Mouse (Mus musculus) heart, embryonic 14.5 days (tissue): ENCODE data around the gene Zfp72. TPM values are rescaled to one million over a fixed set of nuclear protein-coding genes. Genes with fewer than 3 reads are reported as not detected.

ENCODE experiments used
- ATAC-seq: fragments of 200-750 bp; cut with Nextera tagmentation; 2 replicates; pipeline ENCODE4 v1.8.0; 2017; ENCODE audit warnings: low read depth, moderate TSS enrichment; ENCODE audit not compliant: insufficient number of reproducible peaks, insufficient read depth, low FRiP score
- H3K27ac ChIP-seq, 2 experiments: fragments of 200-500 bp in 1 of 2; fragments of 300-500 bp in 1 of 2; sonication (generic) in 1 of 2; replicated peaks in 1 of 2; 2 replicates each; pipeline ENCODE4 v1.5.1; 2012 to 2014; ENCODE audit warnings: low read depth in 2 of 2, low read length in 2 of 2, control low read depth in 1 of 2, mild to moderate bottlenecking in 1 of 2, mixed read lengths in 1 of 2; ENCODE audit not compliant: control insufficient read depth in 1 of 2, insufficient read depth in 1 of 2
- H3K27me3 ChIP-seq: fragments of 300-500 bp; sonication (generic); 2 replicates; pipeline ENCODE4 v1.6.1; 2014; ENCODE audit warnings: mild to moderate bottlenecking, low read length, control low read depth; ENCODE audit not compliant: control insufficient read depth, insufficient read depth
- H3K36me3 ChIP-seq: fragments of 300-500 bp; sonication (generic); 2 replicates; pipeline ENCODE4 v1.6.1; 2014; ENCODE audit warnings: mild to moderate bottlenecking, control low read depth, low read length, mixed read lengths; ENCODE audit not compliant: control insufficient read depth, insufficient read depth
- H3K4me1 ChIP-seq, 2 experiments: fragments of 200-500 bp in 1 of 2; fragments of 300-500 bp in 1 of 2; sonication (generic) in 1 of 2; 2 replicates each; pipeline ENCODE4 v1.6.1; 2012 to 2014; ENCODE audit warnings: low read length in 2 of 2, control low read depth in 1 of 2, mixed read lengths in 1 of 2; ENCODE audit not compliant: control insufficient read depth in 2 of 2, insufficient read depth in 2 of 2
- H3K4me2 ChIP-seq: fragments of 300-500 bp; sonication (generic); 2 replicates; pipeline ENCODE4 v1.6.1; 2014; ENCODE audit warnings: mild to moderate bottlenecking, low read length
- H3K4me3 ChIP-seq, 2 experiments: fragments of 200-500 bp in 1 of 2; fragments of 300-500 bp in 1 of 2; sonication (generic) in 1 of 2; 2 replicates each; pipeline ENCODE4 v1.5.1; 2012 to 2014; ENCODE audit warnings: low read length in 2 of 2, mild to moderate bottlenecking in 2 of 2, control low read depth in 1 of 2, low read depth in 1 of 2, moderate library complexity in 1 of 2; ENCODE audit not compliant: control insufficient read depth in 1 of 2, insufficient read depth in 1 of 2
- H3K9ac ChIP-seq: fragments of 300-500 bp; sonication (generic); 2 replicates; pipeline ENCODE4 v1.6.1; 2014; ENCODE audit warnings: mild to moderate bottlenecking, low read length
- H3K9me3 ChIP-seq: fragments of 300-500 bp; sonication (generic); 2 replicates; pipeline ENCODE4 v1.6.1; 2016; ENCODE audit warnings: low read length, control low read depth; ENCODE audit not compliant: control insufficient read depth
- WGBS: fragments of 180-500 bp; shearing (Covaris S2); extraction: QIAGEN DNeasy Blood & Tissue Kit; methylation state at CpG from one replicate; pipeline ENCODE4 v1.1.7; 2014; 5-methylcytosine and 5-hydroxymethylcytosine counted together
- polyA plus RNA-seq: library from polyadenylated mRNA; unstranded; fragments of >200 nt; fragmentation: Nextera tagmentation; extraction: Ambion mirVana; gene quantifications from 2 replicates; pipeline ENCODE4 v1.2.1, GENCODE M21; 2014

Zfp72 gene
- polyA plus RNA-seq, 1 experiment from 2014 or later = 3.8 TPM

DNA sequence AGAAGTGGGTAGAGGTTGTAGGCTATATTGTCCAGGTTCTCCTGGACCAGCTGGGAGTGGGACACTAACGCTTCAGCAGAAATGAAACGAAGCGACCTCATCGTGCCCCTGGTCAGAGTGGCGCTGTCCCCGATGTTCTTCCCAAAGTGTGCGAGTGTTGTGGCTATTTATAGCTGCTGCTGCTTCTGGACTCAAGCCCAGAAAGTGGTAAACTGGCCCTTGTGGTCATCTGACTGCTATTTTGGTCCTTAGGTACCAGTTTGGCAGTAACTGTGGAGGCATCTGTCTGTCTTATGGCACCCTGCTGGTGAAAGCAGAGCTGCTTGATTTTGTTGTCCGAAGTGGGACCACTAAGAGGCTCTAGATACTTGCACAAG is 26.8 kb downstream of the Zfp72 start, which contains the start of gene Lrrc14b:
Lrrc14b (minus strand) TSS at position 147 of the 377 bp plus-strand sequence.
- peak; percentile 84 for ATAC-seq
- 19% methylated on average over 8 of the region's 8 CpGs for WGBS

DNA sequence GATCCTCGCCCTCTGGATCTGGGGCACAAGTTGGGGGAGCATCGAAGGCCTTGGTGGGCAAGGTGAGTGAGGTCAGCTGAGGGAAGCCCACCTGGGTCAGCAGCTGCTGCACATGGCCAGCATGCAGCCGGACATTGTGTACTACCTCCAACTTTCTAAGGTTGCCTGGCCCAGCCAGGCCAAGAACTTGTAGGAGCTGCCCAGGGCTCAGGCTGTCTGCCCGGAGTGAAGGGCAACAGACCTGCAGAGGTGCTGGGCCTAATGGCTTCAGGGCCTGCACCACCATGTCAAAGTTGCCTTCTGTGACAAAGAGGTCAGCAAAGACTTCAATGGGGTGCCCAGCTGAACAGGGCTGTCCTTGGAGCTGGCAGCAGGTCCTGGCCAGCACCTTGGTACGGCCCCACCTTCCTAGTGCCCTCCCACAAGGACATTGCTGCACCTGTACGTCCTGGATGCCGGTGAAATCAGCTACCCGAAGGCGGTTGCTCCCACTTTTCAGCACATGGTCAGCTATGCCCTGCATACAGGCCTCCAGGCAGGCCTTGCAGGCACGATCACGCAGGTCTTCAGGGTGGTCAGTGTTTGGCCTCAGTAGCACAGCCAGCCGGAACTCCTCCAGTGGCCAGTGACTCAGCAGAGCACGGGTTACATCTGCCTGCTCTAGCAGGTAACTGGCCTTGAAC is 27.3 kb downstream of the Zfp72 start:
- Histone ChIP-seq H3K36me3 (peaks cover 43% of the 10 kb centered on the region), H3K4me2 (peak overlapping the region; percentile 77), H3K27me3 (no peaks in the 10 kb centered on the region), H3K4me1 (peaks cover 12 to 31% of the 10 kb centered on the region in 2 experiments), H3K27ac (peak overlapping the region; percentile 94 to 95), H3K4me3 (peak overlapping the region; percentile 35 to 46), H3K9me3 (no peaks in the 10 kb centered on the region), H3K9ac (peak overlapping the region; percentile 74)
- peak; percentile 58 for ATAC-seq
- 52% methylated on average over 13 of the region's 13 CpGs for WGBS

More for the DNA sequence above, 26.8 kb downstream of the Zfp72 start, which contains the start of gene Lrrc14b:
- Histone ChIP-seq H3K9ac (peak within 1 kb of the TSS; percentile 74), H3K9me3 (no peaks in the 10 kb centered on the region), H3K4me1 (peaks cover 12 to 31% of the 10 kb centered on the region in 2 experiments), H3K4me3 (peak within 1 kb of the TSS; percentile 35 to 46), H3K27ac (peak within 1 kb of the TSS; percentile 94 to 95), H3K4me2 (peak within 1 kb of the TSS; percentile 77), H3K27me3 (no peaks in the 10 kb centered on the region), H3K36me3 (peaks cover 37% of the 10 kb centered on the region)

DNA sequence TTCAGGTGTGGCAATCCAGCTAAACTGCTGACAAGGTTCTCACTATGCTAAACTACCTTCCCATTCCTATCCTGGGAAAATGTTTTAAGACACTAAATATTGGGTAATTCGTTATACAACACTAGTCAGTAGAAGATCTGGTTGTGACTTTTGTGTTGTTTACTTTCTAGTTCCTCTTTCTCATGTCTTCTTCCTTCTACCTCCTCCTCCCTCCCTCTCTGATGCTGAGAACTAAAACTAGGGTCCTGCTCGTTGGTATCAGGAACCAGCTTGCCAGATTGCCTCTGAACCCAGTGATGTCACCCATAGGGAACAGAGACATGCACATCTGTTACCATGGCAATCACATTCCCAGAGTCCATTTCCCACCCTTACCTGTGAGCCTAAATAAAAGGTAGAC is 28.4 kb downstream of the Zfp72 start:
- WGBS = 68% methylated on average over 2 of the region's 2 CpGs
- no peaks in the 10 kb centered on the region for H3K27me3 ChIP-seq
- peaks cover 54% of the 10 kb centered on the region for H3K36me3 ChIP-seq
- H3K4me2 ChIP-seq = peak overlapping the region; percentile 77
- no peak for ATAC-seq
- H3K9me3 ChIP-seq = no peaks in the 10 kb centered on the region
- H3K27ac ChIP-seq = no peak overlapping the region; a peak in 1 of 4 replicates
- H3K4me3 ChIP-seq = no peak overlapping the region
- H3K4me1 ChIP-seq = peaks cover 12 to 31% of the 10 kb centered on the region in 2 experiments
- H3K9ac ChIP-seq = no peak overlapping the region

DNA sequence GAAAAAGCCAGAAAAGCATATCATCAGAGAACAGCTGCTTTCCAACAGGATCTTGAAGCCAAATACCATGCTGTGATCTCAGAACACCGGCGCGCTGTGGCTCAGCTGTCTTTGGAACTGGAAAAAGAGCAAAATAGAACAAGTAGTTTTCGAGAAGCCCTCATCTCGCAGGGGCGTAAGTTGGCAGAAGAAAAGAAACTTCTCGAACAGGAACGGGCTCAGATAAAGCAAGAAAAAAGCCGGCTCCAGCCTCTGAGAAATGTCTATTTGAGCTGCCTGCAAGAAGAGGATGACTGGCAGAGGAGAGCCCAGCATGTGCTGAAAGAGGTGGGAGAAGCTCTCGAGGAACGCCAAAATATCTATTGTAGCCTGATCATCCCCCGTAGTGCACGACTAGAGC is 34.1 kb downstream of the Zfp72 start:
- Histone ChIP-seq H3K9ac (no peak overlapping the region), H3K27me3 (no peaks in the 10 kb centered on the region), H3K9me3 (no peaks in the 10 kb centered on the region), H3K4me2 (no peak overlapping the region), H3K27ac (no peak overlapping the region), H3K4me1 (0 out of 4 replicates have a peak, but pooled peaks cover 0 to under 1% of the 10 kb centered on the region in 2 experiments), H3K4me3 (no peak overlapping the region), H3K36me3 (peaks cover 81% of the 10 kb centered on the region)
- ATAC-seq = no peak
- 92% methylated on average over 13 of the region's 13 CpGs for WGBS

DNA sequence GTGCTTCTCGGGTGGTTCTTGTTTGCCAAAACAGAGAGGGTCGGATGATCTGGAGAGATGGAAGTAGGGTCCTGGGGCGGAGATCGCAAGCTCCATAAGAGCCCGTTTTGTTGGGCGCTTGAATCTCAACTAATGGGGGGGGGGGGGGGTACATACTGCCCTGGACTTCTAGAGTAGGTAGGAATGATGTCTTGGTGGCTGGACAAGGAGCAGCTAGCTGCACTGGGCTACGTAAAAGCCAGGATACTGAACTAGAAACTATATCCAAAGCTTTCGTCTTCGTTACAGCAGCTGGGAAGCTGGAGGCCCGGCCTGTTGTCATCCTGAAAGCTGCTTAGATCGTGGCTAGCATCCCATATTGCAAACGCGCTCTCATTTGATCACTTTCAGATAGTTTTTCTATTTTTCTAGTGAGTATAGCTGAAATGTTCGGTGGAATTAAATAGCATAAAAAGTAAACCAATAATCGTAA is 40.2 kb downstream of the Zfp72 start:
- H3K4me2 ChIP-seq = peak overlapping the region; percentile 84
- peaks cover 0 to 13% of the 10 kb centered on the region in 2 experiments; a peak in 2 of 4 replicates for H3K4me1 ChIP-seq
- H3K36me3 ChIP-seq = peaks cover 21% of the 10 kb centered on the region
- 2% methylated on average over 15 of the region's 15 CpGs for WGBS
- H3K9me3 ChIP-seq = no peaks in the 10 kb centered on the region
- peak overlapping the region; percentile 68 to 95 for H3K4me3 ChIP-seq
- H3K9ac ChIP-seq = peak overlapping the region; percentile 92
- no peaks in the 10 kb centered on the region for H3K27me3 ChIP-seq
- peak overlapping the region; percentile 68 to 94 for H3K27ac ChIP-seq
- ATAC-seq = peak; percentile 51; the same call in 1 of the 2 replicates

DNA sequence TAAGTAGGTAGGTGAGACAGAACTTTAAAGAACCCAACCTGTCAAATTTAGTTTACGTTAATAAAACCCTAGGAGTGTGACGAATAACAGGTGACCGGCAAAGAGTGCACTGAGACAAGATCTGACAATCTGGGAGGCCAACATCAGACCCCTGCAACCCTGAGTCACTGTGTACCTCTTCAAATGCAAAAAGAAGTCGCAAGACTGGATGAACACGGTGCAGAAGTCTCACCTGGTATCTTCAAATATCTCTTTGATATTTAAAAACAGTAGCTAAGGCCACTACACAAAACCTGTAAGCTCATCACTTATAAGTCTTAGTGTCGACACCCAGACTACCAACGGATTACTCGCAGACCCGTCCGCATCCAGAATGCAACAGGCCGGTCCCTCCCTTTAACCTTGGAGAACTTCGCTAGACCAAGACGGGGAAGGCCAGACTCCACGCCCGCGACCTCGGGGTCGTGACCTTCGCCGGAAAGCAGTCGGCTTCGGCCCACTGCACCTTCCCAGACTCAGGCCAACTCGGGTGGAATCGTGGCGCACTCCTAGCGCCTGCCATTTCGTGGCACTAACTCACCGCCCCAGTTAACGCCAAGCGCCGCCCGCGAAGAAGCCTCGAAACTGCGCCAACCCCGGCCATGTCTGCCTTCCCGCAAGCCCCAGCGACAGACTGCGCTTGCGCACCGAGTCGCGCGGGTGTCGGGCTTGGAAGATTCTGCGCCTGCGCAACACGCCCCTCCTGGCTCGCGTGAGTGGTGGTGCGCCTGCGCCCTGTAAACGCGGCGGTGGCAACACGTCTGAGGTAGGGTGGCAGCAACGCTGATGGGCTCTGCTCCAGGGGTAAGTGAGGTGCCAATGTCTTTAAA is 40.8 kb downstream of the Zfp72 start, which contains the start of the genes Sdha and Ccdc127:
Sdha (minus strand) TSS at position 715 of the 869 bp plus-strand sequence.
Ccdc127 (plus strand) TSS at position 744 of the 869 bp plus-strand sequence.
- peak within 1 kb of the TSS; percentile 68 to 95 for H3K4me3 ChIP-seq
- under 1% methylated on average over 57 of the region's 57 CpGs for WGBS
- ATAC-seq = peak; percentile 98

DNA sequence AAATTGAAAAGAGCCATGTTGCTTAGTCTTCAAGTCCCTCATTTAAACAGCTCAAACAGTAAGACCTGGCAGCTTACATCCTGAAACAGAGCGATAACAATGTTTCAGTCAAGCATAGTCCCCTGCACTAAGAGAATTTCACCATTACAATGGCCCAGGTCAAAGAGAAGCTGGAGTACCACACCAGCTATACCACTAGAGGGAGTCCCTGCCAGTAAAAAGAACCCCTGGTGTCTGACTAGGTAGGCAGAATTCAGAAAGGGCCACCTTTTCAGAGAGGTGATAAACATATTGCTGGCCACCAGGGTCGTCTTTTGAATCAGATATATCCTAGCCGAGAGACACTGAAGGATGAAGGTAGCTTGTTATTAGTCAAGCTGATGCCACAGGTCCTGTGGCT is 49.6 kb downstream of the Zfp72 start:
- no peak for ATAC-seq
- Histone ChIP-seq H3K9ac (no peak overlapping the region), H3K27me3 (no peaks in the 10 kb centered on the region), H3K36me3 (peaks cover 88% of the 10 kb centered on the region), H3K27ac (no peak overlapping the region), H3K4me3 (no peak overlapping the region), H3K9me3 (no peaks in the 10 kb centered on the region), H3K4me1 (no peaks in the 10 kb centered on the region), H3K4me2 (no peak overlapping the region)
- 50% methylated on average over 3 of the region's 3 CpGs for WGBS

More for the DNA sequence above, 40.8 kb downstream of the Zfp72 start, which contains the start of the genes Sdha and Ccdc127:
- no peaks in the 10 kb centered on the region for H3K9me3 ChIP-seq
- H3K36me3 ChIP-seq = peaks cover 22% of the 10 kb centered on the region
- peak within 1 kb of the TSS; percentile 92 for H3K9ac ChIP-seq
- H3K27ac ChIP-seq = peak within 1 kb of the TSS; percentile 94 to 95
- peaks cover 0 to 13% of the 10 kb centered on the region in 2 experiments; a peak in 2 of 4 replicates for H3K4me1 ChIP-seq
- no peaks in the 10 kb centered on the region for H3K27me3 ChIP-seq
- peak within 1 kb of the TSS; percentile 84 for H3K4me2 ChIP-seq
